Mouse (Mus musculus) splenic B cell, adult 2 months (primary cell): ENCODE measurements around the gene Rad9b.
"Not testable (repeated sequence)": the region's sequence is repeated elsewhere in the genome, so short reads cannot be mapped to it uniquely, and the experiment has no call there.

Experiments used
- DNase-seq: peaks from one replicate; pipeline ENCODE4 v3.0.0-alpha.2; 2011; ENCODE audit warnings: low read depth, low spot score
- H3K27me3 ChIP-seq: 2 replicates; pipeline ENCODE4 v1.6.1; 2012; ENCODE audit warnings: mild to moderate bottlenecking, low read length, moderate library complexity, mixed read lengths; ENCODE audit not compliant: control insufficient read depth, poor library complexity, insufficient read depth, severe bottlenecking
- H3K36me3 ChIP-seq: 2 replicates; pipeline ENCODE4 v1.6.1; 2012; ENCODE audit warnings: mild to moderate bottlenecking, low read length, moderate library complexity, mixed read lengths; ENCODE audit not compliant: control insufficient read depth, poor library complexity, insufficient read depth, severe bottlenecking

Rad9b gene

DNA sequence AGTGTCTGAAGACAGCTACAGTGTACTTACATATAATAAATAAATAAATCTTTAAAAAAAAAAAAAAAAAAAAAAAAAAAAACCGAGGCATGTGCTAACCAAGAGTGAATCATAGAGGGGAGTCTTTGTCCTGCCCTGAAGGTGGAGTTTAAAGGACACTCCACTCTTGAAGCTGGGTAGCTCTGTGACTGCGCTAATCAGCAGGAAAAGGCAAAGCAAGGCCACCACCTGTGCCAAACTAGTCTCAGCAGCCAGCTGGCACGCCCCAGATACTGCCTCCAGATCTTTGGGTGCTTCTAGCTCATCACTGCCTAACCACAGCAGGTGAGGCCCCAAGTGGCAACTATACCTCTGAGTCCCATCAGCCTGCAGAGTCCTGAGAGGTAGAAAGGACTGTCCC is 19.4 kb downstream of the Rad9b start:
- no peaks in the 10 kb centered on the region for H3K27me3 ChIP-seq
- no peak for DNase-seq
- peaks cover 1% of the 10 kb centered on the region; the same call in 1 of the 2 replicates for H3K36me3 ChIP-seq

DNA sequence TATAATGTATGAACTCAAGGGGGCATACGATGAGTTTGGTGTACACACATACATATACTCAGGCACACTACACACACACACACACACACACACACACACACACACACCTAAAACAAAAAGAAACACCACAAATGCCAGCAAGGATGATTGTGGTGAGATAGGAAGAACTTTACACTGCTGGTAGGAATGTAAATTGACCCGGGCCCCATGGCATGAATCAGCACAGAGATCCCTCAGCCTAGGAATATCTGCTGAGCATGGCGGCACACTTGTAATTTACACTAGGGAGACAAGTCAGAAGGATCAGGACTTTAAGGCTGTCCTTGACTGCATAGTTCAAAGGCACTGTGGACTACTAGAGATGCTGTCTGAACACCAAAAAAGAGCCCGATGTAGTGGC is 23.8 kb downstream of the Rad9b start:
- DNase-seq: no peak
- no peaks in the 10 kb centered on the region for H3K27me3 ChIP-seq
- peaks cover 1% of the 10 kb centered on the region; the same call in 1 of the 2 replicates for H3K36me3 ChIP-seq

DNA sequence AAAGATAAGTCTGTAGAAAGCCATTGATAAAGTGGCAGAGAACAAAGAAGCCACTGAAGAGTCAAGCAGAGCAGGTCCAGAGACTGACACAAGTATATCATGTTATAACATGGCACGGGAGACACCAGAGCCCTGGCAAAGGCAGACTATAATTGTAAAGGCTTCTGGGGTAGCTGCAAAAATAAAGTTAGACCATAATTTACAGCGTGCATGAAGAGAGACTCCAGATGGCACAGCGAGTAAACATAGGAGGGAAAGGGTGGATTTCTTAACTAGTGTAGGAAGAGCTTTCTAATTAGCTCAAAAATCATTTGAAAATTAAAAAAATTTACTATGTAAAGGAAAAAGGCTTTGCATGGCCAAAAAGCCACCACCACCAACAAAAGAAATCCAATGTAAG is 26.8 kb downstream of the Rad9b start:
- no peak for DNase-seq
- Histone ChIP-seq H3K36me3 (peaks cover 5% of the 10 kb centered on the region), H3K27me3 (no peaks in the 10 kb centered on the region)

DNA sequence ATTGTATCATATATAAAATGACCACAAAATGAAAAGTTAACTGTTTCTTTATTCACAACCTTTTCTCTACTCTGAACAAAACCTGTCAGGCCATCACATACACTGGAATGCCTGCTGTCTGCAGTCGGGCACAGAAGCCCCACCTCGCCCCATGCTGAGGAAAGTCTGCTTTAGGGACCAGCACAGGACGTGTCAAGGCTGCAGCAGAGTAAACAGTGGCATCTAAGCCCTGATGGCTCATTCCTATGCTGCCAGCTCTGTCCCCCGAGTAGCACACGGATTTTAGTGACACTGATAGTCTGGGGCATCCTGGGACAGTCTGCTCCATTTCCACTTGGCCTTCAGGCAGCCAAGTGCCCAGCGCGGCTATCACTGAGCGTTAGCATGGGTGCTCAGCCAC is 28.6 kb downstream of the Rad9b start:
- DNase-seq: no peak
- Histone ChIP-seq H3K36me3 (peaks cover 5% of the 10 kb centered on the region; the same call in 1 of the 2 replicates), H3K27me3 (no peaks in the 10 kb centered on the region)

DNA sequence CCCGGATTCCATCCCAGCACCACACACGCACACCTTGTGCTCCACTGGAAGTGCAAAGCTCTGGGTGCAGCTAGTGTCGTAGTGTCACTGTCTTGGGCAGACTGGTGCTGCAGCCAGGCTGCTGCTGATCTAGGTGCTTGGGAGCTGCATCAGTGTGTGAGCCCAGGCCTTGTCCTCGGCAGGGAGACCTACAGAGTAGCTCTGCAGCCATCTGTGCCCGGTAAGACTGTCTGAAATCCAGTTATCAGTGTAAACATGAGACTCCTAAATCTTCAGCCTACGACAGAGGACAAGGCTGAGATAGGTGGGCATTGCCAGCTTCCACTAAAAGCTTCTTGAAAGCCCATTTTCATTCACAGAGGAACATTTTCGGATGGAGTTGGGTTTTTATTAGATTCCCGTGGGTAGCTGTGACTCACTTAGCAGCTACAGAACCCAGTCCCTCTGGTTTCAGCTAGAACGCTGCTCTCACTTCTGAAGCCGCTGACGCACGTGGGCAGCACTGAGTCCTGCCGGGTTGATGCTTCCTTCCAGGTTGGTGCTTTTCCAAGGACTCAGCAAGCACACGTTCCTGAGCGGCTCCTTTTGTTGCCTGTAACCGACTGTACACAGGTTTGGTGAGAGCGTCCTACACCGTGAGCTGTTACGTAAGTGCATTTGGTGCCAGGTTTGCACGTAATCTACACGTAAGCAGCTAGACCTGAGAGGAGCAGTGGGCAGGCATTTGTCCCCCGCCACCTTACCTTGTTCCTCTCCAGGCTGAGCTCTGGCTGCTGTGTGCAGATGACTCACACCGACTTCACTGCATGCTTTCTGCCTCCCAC is 29.2 kb downstream of the Rad9b start:
- no peak for DNase-seq
- H3K27me3 ChIP-seq: no peaks in the 10 kb centered on the region
- peaks cover 5% of the 10 kb centered on the region; the same call in 1 of the 2 replicates for H3K36me3 ChIP-seq

DNA sequence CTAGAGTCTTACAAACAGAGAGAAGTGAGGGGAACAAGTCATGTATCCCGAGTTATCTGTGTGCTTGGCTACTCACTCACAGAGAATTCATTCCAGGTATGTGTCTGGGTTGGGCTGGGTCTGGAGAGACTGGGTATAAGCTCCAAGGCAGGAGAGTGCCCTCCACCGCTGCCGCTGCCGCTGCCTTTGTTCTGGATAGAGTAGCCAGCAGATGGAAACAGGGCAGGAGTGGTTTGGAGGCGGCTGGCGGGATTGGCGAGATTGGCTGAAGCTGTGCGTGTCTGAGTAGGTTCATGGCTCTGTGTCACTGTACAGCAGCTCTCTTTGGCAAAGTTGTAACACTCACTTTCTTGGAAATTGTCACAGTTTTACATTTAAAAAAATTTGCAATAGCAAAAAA is 30.5 kb downstream of the Rad9b start:
- Histone ChIP-seq H3K36me3 (peaks cover 5% of the 10 kb centered on the region), H3K27me3 (no peaks in the 10 kb centered on the region)
- no peak for DNase-seq

DNA sequence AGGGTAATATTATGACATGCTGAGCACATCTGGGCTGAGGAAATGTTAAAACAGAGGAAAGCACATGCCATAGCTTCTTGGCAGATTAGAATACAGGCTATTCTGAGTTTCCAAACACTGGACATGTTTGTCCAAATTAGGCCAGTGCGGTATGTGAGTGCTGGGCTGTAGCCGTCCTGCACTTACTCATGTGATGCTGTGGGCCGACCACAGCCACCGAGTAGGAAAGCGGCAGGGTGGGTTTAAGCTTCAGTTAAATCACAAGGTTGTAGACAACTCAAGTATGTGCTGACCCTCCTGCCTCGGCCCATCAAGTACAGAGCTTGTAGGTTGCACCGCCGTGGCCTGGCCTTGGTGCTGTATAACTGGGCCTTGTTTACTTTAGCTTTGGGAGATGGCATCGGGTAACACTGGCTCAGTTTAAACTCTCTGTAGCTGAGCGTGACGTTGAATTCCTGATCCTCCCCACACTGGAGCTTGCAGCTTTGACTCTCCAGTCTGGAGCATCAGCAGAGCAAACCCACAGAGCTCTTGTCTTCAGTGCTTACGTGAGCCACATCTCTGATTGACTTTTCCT is 33.7 kb downstream of the Rad9b start:
- Histone ChIP-seq H3K36me3 (peaks cover 5% of the 10 kb centered on the region), H3K27me3 (no peaks in the 10 kb centered on the region)
- DNase-seq: no peak

DNA sequence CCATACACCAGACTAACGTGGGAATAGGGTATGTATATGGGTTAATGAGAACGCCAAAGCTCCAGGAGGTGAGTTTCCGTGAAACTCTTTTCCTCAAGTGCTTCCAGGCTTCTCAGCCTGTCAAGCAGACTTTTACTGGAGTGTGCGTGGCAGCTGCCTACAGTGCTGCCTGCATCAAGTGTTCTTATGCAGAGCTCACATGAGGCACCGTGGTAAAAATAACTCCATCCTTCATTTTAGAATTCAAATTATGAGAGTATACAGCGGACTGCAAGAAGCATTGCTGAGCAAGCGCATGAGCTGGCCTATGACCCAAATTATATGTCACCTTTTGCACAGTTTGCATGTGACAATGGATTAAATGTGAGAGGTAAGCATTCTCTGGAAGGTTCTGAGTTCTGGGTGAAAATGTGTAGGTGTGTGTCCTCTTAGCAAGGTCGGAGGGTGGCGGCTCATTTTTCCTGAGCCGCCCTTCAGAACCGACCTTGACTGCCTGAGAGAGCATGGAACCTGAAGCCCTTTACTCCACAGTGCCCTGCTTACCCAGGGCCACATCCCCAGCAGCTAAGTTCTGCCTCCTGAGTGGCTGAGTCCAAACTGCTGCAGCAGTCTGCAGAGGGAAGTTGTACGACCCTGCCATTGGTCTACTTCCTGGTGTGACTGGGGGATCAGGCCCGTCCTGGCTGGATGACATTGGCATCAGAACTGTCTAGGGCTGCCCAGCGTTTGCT is 34.4 kb downstream of the Rad9b start:
- Histone ChIP-seq H3K27me3 (no peaks in the 10 kb centered on the region), H3K36me3 (peaks cover 2% of the 10 kb centered on the region)
- no peak for DNase-seq

DNA sequence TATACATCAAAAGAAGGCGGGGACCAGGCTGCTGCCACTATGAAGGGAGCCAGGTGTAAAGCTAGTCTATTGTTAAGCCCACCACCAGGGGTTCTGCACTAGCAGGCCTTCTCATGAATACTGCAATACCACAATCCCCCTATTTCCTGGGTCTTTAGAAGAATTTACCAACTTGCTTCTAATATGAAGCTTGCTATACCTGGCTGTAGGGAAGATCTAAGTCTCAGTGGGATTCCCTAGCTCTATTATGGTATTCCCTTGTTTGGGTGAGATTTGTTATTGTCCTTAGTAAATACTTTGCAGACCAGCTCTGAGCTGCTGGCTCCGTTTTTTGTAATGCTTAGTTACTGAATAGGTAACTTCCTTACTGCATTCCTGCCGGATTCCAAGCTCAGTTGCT is 35.1 kb downstream of the Rad9b start:
- H3K36me3 ChIP-seq, H3K27me3 ChIP-seq, DNase-seq: not testable (repeated sequence)

DNA sequence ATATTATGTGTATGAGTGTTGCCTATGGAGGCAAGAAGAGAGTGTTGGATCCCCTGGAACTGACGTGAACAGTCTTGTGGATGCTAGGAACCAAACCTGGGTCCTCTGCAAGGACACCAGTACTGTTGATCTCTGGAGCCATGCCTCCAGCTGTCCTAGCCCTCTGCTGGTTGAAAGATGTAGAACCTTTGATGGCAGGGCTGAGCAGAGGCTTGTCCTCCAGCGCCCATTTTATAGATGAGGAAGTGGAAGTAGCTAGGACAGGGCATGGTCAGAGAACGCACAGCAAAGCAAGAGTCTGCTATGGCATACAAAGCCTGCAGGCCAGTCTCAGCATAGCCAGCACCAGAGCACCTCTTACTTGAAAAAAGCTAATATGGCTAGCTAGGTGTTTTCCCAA is 35.9 kb downstream of the Rad9b start:
- peak; percentile 92 for DNase-seq
- H3K27me3 ChIP-seq: no peaks in the 10 kb centered on the region
- peaks cover 4% of the 10 kb centered on the region for H3K36me3 ChIP-seq

DNA sequence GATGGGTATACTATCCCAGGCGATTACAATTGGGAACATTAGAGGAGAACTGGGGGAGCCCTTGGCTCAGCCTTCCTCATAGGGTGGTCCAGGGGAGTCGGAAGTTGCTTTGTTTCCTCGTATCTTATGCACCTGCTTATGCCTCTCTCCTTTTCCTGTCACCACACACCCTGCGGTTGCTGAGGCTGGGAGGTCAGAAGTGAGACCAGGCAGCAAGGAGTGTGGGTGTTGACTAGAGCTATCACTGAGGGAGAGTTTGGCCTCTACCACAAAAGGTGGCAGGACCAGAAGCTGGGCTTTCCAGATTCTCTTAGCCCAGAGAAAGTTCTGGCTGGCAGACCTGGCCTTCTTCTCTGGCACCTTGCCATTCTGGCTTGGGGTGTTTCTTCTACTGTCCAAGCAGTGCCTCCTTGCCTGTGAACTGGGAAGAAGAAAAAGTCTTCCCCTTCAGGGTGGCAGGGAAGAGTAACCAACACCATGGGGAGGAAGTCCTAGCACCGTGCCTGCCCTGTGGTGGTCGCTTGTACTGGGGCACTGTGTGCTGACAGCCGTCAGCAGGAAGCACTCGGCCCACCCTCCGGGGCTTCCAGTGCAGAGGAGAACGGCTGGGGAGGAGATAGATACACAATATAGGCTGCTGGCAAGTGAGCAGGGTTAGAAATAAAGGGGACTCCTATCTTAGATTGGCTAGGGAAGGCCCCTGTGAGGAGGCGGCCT is 36.5 kb downstream of the Rad9b start:
- Histone ChIP-seq H3K36me3 (peaks cover 4% of the 10 kb centered on the region), H3K27me3 (no peaks in the 10 kb centered on the region)
- DNase-seq: no peak

DNA sequence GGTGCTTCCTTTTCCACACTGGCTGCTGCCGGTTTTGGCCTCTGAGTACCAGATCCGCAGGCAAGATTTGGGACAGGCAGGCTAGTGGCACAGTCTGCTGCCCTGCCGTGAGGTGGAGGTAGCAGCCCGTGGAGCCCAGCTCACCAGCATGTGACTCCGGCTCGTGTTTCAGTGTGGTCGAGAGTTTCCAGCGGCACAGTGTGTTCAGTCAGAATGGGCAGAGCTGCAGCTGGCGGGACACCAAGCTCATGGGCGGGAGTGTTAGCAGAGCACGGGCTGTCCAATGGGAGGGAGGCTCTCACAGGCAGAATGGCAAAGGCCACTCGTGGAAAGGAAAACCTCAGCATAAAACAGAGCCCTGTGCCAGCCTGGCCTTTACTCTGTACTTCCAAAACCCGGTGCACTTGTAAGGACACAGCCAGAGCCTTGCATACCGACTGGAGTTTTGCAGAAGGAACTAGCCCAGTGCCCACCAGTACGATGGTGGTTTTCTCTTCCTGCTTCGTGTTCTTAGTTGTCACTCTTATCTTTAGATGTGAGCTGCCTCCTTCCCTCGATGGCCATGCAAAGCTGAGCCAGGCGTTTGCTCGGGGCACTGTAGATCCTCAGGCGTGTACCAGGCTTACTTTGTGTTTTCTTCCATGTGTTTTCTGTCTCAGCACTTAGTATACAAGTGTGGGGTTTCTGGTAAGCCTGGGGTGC is 38.9 kb downstream of the Rad9b start:
- H3K27me3 ChIP-seq: no peaks in the 10 kb centered on the region
- DNase-seq: peak; percentile 84
- H3K36me3 ChIP-seq: peaks cover 2% of the 10 kb centered on the region

DNA sequence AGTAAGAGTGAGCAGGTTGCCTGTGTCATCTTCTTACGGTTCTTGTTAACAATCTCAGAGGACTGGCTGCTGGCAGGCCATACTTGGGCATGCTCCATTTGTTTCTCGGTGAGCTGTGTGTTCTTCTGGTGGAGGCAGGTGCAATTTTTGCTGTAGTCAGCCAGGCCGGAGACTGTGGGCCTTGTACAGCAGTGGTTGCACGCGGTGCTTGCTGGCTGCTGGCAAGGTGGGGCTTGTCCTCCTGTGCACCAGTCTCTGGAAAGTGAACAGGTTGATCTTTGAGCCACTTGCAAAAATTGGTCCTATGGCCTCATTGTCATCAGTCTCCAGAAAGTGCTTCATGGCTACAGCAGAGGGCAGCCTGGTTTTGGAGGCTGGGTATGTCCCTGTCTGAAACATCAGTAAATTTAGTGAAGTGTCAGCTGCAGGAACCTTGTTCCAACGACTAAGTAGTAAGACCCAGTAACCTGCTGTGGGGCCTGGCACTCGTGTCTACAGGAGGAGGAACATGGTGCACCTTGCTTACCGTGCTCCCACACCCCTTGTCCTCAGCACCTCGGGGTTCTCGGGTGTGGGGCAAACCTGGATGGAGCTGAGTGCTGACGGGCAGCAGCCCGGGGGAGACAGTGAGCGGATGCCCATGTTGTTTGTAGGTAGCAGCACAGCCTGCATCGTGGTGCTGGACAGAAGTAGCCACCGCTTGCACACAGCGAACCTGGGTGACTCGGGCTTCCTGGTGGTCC is 40.9 kb downstream of the Rad9b start:
- no peak for DNase-seq
- H3K36me3 ChIP-seq: peaks cover 8% of the 10 kb centered on the region
- H3K27me3 ChIP-seq: no peaks in the 10 kb centered on the region

DNA sequence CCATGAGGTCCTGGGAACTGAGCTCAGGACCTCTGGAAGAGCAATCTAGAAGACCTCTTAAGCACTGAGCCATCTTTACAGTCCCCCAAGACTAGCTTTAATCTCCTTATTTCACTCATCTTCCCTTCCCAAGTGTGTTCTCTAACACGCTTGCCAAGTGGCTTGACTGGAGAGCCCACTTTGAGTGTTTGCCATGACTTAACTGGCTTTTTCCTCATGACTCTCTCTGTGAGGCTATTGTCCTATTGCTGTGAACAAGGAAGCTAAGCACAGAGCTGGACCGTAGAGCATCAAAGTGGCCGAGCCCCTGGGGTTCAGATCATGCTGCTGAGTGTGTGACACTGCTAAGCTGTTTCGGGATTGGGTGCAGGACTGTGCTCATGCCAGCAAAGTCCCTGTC is 41.7 kb downstream of the Rad9b start:
- Histone ChIP-seq H3K27me3 (no peaks in the 10 kb centered on the region), H3K36me3 (peaks cover 9% of the 10 kb centered on the region)
- DNase-seq: no peak
